Mouse (Mus musculus) testis, adult 2 months (tissue): ENCODE results near the gene Aplnr.

ENCODE experiments used
- CTCF ChIP-seq: fragments of 200-500 bp; IDR thresholded peaks from 2 replicates; pipeline ENCODE4 v1.5.1; 2012; ENCODE audit warnings: low read depth, mild to moderate bottlenecking, inconsistent platforms, low read length, moderate library complexity; ENCODE audit not compliant: control insufficient read depth, insufficient read depth, insufficient replicate concordance
- POLR2A ChIP-seq: fragments of 200-500 bp; IDR thresholded peaks from 2 replicates; pipeline ENCODE4 v1.6.1; 2012; ENCODE audit warnings: low read depth, mild to moderate bottlenecking, inconsistent platforms, low read length, moderate library complexity; ENCODE audit not compliant: control insufficient read depth

- no peak for TF ChIP-seq POLR2A
- TF ChIP-seq CTCF, result no peak
These were observed 8.9 kb downstream of the Aplnr start for GRCm38 (mm10) chr2:85144908-85145307.
